In the genomic region with DNA sequence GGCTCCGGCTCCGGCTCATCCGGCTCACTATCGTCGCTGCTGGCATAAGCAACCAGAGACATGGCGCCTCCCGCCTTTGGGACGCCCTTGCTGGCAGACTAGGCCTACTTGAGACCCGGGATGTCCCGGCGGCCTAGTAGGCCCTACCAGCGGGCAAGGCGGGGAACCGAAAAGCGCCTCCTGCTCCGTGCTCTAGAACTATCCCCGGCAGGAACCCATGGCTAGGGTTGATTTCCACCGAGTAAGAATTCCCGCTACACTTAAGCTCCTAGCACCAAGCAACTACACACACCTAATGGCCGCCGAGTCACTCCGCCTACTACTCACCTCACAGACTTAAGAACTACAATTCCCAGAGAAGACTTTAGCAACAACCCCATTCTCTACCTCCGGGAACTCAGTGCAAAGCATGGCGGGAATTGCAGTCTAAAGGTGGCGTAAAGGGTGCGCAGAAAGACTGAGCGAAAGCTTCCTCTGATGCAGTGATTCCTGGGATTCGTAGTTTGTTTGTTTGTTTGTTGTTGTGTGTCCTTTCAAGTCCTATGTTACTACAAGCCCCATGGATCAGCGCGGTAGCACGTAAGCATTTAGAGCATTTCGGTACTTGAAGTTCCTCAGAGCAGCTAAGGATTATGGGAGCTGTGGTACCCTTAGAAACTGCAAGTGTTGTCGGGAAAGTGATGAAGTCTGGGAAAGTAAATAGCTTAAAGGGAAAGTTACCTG, we compare ENCODE assay signal across 8 mouse cellular contexts. TPM values are rescaled to one million over a fixed set of nuclear protein-coding genes. Genes with fewer than 3 reads are reported as not detected.
DNase-seq lines count a peak whose midpoint lies in the region; ATAC-seq and TF ChIP-seq lines count a peak whose summit lies in the region.

Prcc (minus strand) TSS at position 328 of the 723 bp plus-strand sequence.

- ATAC-seq in heart, embryonic 15.5 days (replicated peaks; ENCODE audit: insufficient number of reproducible peaks, insufficient read depth, low FRiP score, low read depth): peak; percentile 97
- ATAC-seq in liver, embryonic 14.5 days (ENCODE audit: insufficient read depth): peak; percentile 93
- ATAC-seq in neural tube, embryonic 11.5 days (ENCODE audit: insufficient read depth, low FRiP score, low TSS enrichment): peak; percentile 96
- peak; percentile 98 for ATAC-seq in stomach, postnatal 0 days (ENCODE audit: low FRiP score, low TSS enrichment)

- whole genome bisulfite sequencing in forebrain, embryonic 10.5 days: under 1% methylated on average over 33 of the region's 33 CpGs
- WGBS in heart, embryonic 15.5 days: under 1% methylated on average over 33 of the region's 33 CpGs
- under 1% methylated on average over 33 of the region's 33 CpGs for WGBS in liver, embryonic 14.5 days (ENCODE audit: insufficient replicate concordance)
- 0% methylated on average over 33 of the region's 33 CpGs for WGBS in neural tube, embryonic 11.5 days
- under 1% methylated on average over 31 of the region's 33 CpGs for WGBS in stomach, postnatal 0 days

- H3K27ac ChIP-seq in forebrain, embryonic 10.5 days: peak within 1 kb of the TSS; percentile 96
- H3K27ac ChIP-seq in heart, embryonic 15.5 days: peak within 1 kb of the TSS; percentile 96
- H3K27ac ChIP-seq in liver, embryonic 14.5 days: peak within 1 kb of the TSS; percentile 84
- H3K27ac ChIP-seq in neural tube, embryonic 11.5 days (ENCODE audit: low read depth, low read length): peak within 1 kb of the TSS; percentile 72
- peak within 1 kb of the TSS; percentile 89 for H3K27ac ChIP-seq in stomach, postnatal 0 days (replicated peaks)

- H3K9ac ChIP-seq in heart, embryonic 15.5 days: peak within 1 kb of the TSS; percentile 96
- peak within 1 kb of the TSS; percentile 95 for H3K9ac ChIP-seq in liver, embryonic 14.5 days (replicated peaks)
- H3K9ac ChIP-seq in neural tube, embryonic 11.5 days (ENCODE audit: low read length): peak within 1 kb of the TSS; percentile 87
- peak within 1 kb of the TSS; percentile 93 for H3K9ac ChIP-seq in stomach, postnatal 0 days (ENCODE audit: low read length)

- no peak for TF ChIP-seq CTCF in liver, embryonic 14.5 days (IDR thresholded peaks at IDR 0.05; ENCODE audit: low read depth)
- no peak for TF ChIP-seq CTCF in stomach, postnatal 0 days (IDR thresholded peaks at IDR 0.05; ENCODE audit: low read depth)

- H3K4me1 ChIP-seq in forebrain, embryonic 10.5 days: peaks cover 21% of the 10 kb centered on the region
- peaks cover 20% of the 10 kb centered on the region for H3K4me1 ChIP-seq in heart, embryonic 15.5 days (replicated peaks)
- peaks cover 15 to 19% of the 10 kb centered on the region in 2 experiments for H3K4me1 ChIP-seq in liver, embryonic 14.5 days (replicated peaks; ENCODE audit: control insufficient read depth in 2 of 2, insufficient read depth in 2 of 2, low read length in 1 of 2)
- peaks cover 11% of the 10 kb centered on the region for H3K4me1 ChIP-seq in neural tube, embryonic 11.5 days (ENCODE audit: control insufficient read depth, insufficient read depth, low read length)
- peaks cover 5% of the 10 kb centered on the region for H3K4me1 ChIP-seq in stomach, postnatal 0 days (replicated peaks; ENCODE audit: control insufficient read depth, insufficient read depth)

- peak within 1 kb of the TSS; percentile 78 for H3K4me2 ChIP-seq in heart, embryonic 15.5 days
- H3K4me2 ChIP-seq in liver, embryonic 14.5 days (ENCODE audit: low read depth): peak within 1 kb of the TSS; percentile 97
- H3K4me2 ChIP-seq in neural tube, embryonic 11.5 days (ENCODE audit: low read depth): peak within 1 kb of the TSS; percentile 47
- peak within 1 kb of the TSS; percentile 75 for H3K4me2 ChIP-seq in stomach, postnatal 0 days (replicated peaks; ENCODE audit: low read depth)

- peak within 1 kb of the TSS; percentile 100 for H3K4me3 ChIP-seq in forebrain, embryonic 10.5 days
- peak within 1 kb of the TSS; percentile 99 for H3K4me3 ChIP-seq in heart, embryonic 15.5 days
- H3K4me3 ChIP-seq in liver, embryonic 14.5 days (ENCODE audit: insufficient read depth in 1 of 2, low read depth in 2 of 2, low read length in 2 of 2): peak within 1 kb of the TSS; percentile 79 to 87
- H3K4me3 ChIP-seq in neural tube, embryonic 11.5 days (ENCODE audit: low read depth, low read length): peak within 1 kb of the TSS; percentile 90
- H3K4me3 ChIP-seq in stomach, postnatal 0 days (ENCODE audit: low read depth, low read length): peak within 1 kb of the TSS; percentile 90

- H3K36me3 ChIP-seq in forebrain, embryonic 10.5 days (replicated peaks): peaks cover 25% of the 10 kb centered on the region
- H3K36me3 ChIP-seq in heart, embryonic 15.5 days: peaks cover 3% of the 10 kb centered on the region; the same call in 1 of the 2 replicates
- H3K36me3 ChIP-seq in liver, embryonic 14.5 days (replicated peaks; ENCODE audit: control insufficient read depth, insufficient read depth, low read depth): peaks cover 10% of the 10 kb centered on the region
- peaks cover under 1% of the 10 kb centered on the region; the same call in 1 of the 2 replicates for H3K36me3 ChIP-seq in neural tube, embryonic 11.5 days (ENCODE audit: control insufficient read depth, insufficient read depth, low read length)
- H3K36me3 ChIP-seq in stomach, postnatal 0 days (ENCODE audit: control insufficient read depth, insufficient read depth, low read length): 0 out of 2 replicates have a peak, but pooled peaks cover 3% of the 10 kb centered on the region

- peaks cover 6% of the 10 kb centered on the region; the same call in 1 of the 2 replicates for H3K9me3 ChIP-seq in forebrain, embryonic 10.5 days
- no peaks in the 10 kb centered on the region for H3K9me3 ChIP-seq in heart, embryonic 15.5 days (replicated peaks)
- no peaks in the 10 kb centered on the region; the same call in 1 of the 2 replicates for H3K9me3 ChIP-seq in liver, embryonic 14.5 days (ENCODE audit: control insufficient read depth, low read length)
- H3K9me3 ChIP-seq in neural tube, embryonic 11.5 days (ENCODE audit: control insufficient read depth, low read length): no peaks in the 10 kb centered on the region
- H3K9me3 ChIP-seq in stomach, postnatal 0 days (ENCODE audit: control insufficient read depth, low read length): no peaks in the 10 kb centered on the region

- no peaks in the 10 kb centered on the region for H3K27me3 ChIP-seq in forebrain, embryonic 10.5 days (ENCODE audit: poor library complexity, severe bottlenecking)
- no peaks in the 10 kb centered on the region for H3K27me3 ChIP-seq in heart, embryonic 15.5 days
- no peaks in the 10 kb centered on the region for H3K27me3 ChIP-seq in liver, embryonic 14.5 days (ENCODE audit: control insufficient read depth, insufficient read depth, low read length)
- no peaks in the 10 kb centered on the region for H3K27me3 ChIP-seq in neural tube, embryonic 11.5 days (ENCODE audit: control insufficient read depth, insufficient read depth, low read length)
- no peaks in the 10 kb centered on the region for H3K27me3 ChIP-seq in stomach, postnatal 0 days (ENCODE audit: control insufficient read depth, insufficient read depth, low read length)

- DNase-seq in CD8-positive naive resting alpha-beta T cell, adult 2 months (ENCODE audit: low read depth in 2 of 2, low spot score in 2 of 2): peak; percentile 88 to 91
- DNase-seq in c-Kit-positive CD71-negative TER-119-negative erythroid progenitor cells, embryonic 14.5 days (ENCODE audit: low read depth): peak; percentile 95
- peak; percentile 89 for DNase-seq in forebrain, embryonic 10.5 days (ENCODE audit: extremely low spot score, low spot score)
- DNase-seq in kidney, postnatal 25 days: peak; percentile 89 to 97
- peak; percentile 98 to 99 (median 99) for DNase-seq in liver, embryonic 14.5 days (ENCODE audit: low read depth in 3 of 3, low spot score in 3 of 3)
- DNase-seq in neural tube, embryonic 11.5 days (ENCODE audit: low spot score): peak; percentile 93
- peak; percentile 91 for DNase-seq in stomach, postnatal 0 days (ENCODE audit: low spot score)

- no peak; the same call in 1 of the 2 replicates for TF ChIP-seq EP300 in liver, embryonic 14.5 days (IDR thresholded peaks at IDR 0.05; ENCODE audit: low read depth)
- TF ChIP-seq EP300 in stomach, postnatal 0 days (optimal IDR thresholded peaks at IDR 0.05): no peak

RNA-seq across cellular contexts. Expression of gene Prcc, which starts in this region (rescaled TPM):
- 16.9 and 17.3 TPM in 2 replicates for polyA plus RNA-seq in forebrain, embryonic 10.5 days (2016; fragmentation: Nextera tagmentation; extraction: Ambion mirVana)
- 11.3 and 12.7 TPM in 2 replicates for polyA plus RNA-seq in heart, embryonic 15.5 days (2015; fragmentation: Nextera tagmentation; extraction: Ambion mirVana)
- polyA plus RNA-seq in liver, embryonic 14.5 days (2012; rRNA removed): 14.8 and 15.4 TPM in 2 replicates
- polyA plus RNA-seq in liver, embryonic 14.5 days (2014; fragmentation: Nextera tagmentation; extraction: Ambion mirVana): 5.0 and 6.7 TPM in 2 replicates
- 17.8 and 20.3 TPM in 2 replicates for polyA plus RNA-seq in neural tube, embryonic 11.5 days (2014; fragmentation: Nextera tagmentation; extraction: Ambion mirVana)
- 7.1 and 8.0 TPM in 2 replicates for polyA plus RNA-seq in stomach, postnatal 0 days (2015; fragmentation: Nextera tagmentation; extraction: Ambion mirVana)

Comparison
In these comparisons a context has a peak if more than half of its experiments do, and no peak if none do; other contexts are left out.
1. Peak in every context shown above with its lines: DNase-seq, ATAC-seq, H3K4me3 ChIP-seq and H3K27ac ChIP-seq.
2. H3K4me2 ChIP-seq: peak in every context shown above with its lines; median percentile 97 in liver, embryonic 14.5 days; 78 in heart, embryonic 15.5 days; 75 in stomach, postnatal 0 days; 47 in neural tube, embryonic 11.5 days.